Mouse (Mus musculus) embryo, embryonic 11.5 days (tissue): ENCODE measurements around the gene Olfr56.

ENCODE experiments used
- DNase-seq: peaks from one replicate; pipeline ENCODE4 v3.0.0-alpha.2; 2012; ENCODE audit warnings: low read depth, low spot score

Olfr56 gene

GRCm38 (mm10) chr11:49092053-49092586 lies 113.4 kb downstream of the Olfr56 start:
- no peak for DNase-seq

- DNase-seq, result no peak
Measured at GRCm38 (mm10) chr11:49092786-49093185, 114.1 kb downstream of the Olfr56 start.

DNA sequence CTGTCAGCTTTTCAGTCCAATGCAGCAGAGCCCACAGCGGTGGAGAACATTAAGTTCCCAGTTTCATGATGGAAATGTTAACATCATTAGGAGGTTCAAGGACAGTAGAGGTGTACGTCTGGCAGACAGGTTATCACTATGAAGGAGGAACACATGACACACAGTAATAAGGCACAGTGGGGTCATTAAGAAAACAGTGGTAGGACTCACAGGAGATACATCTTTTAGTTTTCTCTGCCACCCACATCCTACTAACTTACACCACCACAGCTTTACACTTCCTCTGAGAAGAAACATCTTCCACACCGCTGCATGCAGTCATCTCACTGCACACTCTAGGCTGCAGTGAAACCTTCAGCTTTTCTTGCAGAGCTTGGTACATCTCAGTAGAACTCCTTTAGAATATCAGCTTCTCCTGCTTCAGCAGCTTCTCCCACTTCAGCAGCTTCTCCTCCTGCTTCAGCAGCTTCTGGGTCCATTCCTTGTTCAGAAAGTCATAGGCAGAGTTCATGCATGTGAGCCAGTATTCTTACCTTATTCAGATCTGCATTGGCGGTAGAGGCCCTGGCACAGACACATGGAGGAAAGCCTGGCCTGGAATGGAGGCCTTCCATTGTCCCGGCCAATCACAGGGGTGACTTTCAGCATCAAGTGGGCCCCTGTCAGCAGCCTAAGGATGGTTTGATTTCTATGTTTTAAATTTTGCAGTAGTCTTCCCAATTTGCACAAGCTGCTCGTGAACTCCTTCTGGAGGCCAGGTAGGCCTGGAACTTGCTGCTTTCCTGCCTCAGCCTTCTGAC lies 115.4 kb downstream of the Olfr56 start:
- DNase-seq, result no peak

DNA sequence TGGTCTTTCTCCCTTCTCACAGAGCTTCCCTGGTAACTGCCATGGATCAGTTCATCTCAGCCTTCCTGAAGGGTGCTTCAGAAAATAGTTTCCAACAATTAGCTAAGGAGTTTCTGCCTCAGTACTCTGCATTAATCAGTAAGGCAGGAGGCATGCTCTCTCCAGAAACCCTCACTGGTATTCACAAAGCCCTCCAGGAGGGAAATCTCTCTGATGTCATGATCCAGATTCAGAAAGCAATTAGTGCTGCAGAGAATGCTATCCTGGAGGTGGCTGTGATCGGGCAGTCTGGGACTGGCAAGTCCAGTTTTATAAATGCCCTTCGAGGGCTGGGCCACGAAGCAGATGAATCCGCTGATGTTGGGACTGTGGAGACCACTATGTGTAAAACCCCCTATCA lies 116.7 kb downstream of the Olfr56 start:
- no peak for DNase-seq

GRCm38 (mm10) chr11:49100409-49100808 lies 121.7 kb downstream of the Olfr56 start:
- DNase-seq, result no peak

DNA sequence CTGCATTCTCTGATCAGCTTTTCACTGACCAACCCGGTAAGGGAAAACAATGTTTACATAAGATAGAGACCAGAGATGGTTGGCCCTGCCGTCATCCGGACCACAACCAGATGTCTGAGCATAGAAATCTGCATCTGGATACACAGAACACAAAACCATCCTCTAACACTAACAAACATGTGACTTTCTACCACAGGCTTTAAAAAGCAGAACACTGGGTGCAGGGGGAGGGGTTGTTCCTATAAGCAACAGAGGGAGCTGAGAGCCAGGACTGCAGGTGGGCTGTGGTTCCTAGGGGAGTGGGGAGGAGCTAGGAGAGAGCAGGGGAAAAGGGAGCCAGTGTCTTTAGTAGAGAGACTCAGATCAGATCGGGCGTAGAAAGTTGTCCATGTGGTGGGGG lies 122.8 kb downstream of the Olfr56 start:
- DNase-seq, result no peak

DNA sequence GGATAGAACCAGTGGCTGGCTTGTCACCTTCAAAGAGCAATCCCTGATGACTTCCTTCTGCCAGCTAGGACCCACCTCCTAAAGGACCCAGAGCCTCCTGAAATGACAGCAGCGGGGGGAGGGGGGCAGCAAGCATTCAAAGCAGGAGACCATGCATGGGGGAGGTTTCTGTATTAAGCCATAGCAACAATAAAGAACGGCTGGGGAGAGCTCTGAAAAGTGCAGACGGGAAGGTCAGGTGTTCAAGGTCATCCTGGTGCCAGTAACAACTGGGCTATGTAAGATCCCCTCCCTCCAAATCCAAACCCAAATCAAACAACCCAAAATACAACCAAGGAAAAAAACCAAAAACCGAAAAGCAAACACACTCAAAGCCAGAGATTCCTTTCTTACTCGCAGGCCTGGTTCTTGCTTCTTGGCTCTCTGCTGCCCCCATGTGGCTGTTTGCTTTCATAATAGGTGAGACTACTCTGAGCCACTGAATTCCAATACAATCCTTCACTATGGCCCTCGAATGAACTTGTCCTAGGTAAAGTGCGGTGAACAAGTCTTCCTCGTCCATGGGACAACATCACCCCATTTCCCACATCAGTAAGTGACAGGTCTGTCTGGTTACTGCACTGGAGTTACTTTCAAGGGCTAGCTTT lies 124.5 kb downstream of the Olfr56 start:
- peak; percentile 78 for DNase-seq

GRCm38 (mm10) chr11:49105752-49106151 lies 127.1 kb downstream of the Olfr56 start:
- DNase-seq, result no peak

DNA sequence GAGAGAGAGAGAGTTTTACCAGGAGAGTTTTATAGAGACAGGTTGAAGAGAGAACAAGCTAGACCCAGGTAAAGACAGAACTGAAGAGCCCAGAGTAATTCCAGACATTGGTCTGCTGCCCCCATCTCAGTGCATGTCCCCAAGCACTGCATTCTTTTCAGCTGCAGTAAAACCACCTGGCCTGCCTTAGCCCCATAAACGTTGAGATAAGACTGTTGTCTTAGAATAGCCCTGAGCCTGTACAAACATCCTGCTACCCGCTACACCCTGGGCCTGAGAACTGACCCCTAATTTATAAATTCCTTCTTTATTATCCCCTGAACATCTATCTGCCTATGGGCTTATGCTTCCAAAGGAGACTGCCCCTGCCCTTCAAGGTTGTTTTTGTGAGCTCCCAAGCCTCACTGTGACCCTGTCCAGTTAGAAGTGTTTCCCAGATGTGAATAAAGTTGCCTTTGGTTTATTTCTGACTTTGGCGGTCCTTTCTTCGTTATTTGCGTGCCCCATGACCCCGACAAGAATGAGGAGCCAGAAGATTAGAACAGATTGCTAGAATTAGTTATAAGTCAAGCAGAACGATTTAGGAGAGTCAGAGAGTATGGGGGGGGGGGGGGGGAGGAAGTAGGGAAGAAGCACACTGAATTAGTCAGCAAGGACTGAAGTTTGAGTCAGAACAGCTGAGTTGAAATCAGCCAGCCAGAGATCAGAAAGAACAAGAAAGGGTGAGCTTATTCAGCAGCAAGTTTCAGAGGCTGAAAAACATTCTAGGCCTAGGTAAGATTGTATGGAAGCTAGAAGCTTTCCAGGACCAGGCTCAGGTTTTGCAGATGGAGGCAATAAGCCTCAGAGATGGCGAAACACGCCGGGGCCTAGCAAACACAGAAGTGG lies 129.2 kb downstream of the Olfr56 start:
- no peak for DNase-seq

GRCm38 (mm10) chr11:49108833-49109232 lies 130.1 kb downstream of the Olfr56 start:
- peak; percentile 17 for DNase-seq

DNA sequence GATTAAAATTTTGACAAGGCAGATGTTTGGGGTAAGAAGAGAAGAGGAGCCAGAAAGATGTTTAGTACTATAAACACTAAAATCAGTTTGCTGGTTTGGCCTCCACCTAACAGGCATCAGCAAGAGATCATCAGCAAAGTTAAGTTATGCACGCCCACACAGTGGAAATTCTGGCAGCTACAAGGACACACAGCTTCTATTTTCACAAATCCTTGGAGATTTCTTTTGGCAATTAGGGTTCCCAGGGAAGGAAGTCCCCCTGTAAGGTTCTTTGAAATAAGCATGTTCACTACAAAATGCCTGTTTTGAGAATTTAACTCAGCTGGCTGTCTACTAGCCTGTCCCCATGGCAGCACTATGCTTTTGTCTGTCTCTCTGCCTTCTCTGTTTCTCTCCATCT lies 132.3 kb downstream of the Olfr56 start:
- DNase-seq, result no peak

DNA sequence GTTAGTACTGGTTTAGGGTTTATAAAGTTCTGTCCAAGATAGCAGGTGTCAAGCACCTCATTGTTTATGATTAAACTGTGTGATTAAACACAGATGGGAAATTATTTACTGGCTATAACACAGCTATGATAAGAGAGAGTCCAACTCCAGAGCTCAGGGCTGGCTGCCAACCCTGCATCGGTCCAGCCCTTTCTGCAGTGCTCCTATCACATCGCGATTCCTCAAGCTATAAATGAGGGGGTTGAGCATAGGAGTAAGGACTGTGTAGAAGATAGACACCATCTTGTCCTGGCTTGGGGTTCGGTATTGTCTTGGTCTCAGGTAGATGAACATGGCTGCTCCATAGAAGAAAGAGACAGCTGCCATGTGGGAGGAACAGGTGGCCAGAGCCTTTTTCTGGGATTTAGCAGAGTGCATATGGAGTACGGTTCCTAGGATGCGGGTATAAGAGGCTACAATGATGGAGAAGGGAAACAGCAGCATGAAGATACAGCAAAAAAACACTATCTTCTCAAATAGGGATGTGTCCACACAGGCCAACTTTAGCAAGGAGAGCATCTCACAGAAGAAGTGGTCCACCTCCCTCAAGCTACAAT lies 134.0 kb downstream of the Olfr56 start:
- no peak for DNase-seq

DNA sequence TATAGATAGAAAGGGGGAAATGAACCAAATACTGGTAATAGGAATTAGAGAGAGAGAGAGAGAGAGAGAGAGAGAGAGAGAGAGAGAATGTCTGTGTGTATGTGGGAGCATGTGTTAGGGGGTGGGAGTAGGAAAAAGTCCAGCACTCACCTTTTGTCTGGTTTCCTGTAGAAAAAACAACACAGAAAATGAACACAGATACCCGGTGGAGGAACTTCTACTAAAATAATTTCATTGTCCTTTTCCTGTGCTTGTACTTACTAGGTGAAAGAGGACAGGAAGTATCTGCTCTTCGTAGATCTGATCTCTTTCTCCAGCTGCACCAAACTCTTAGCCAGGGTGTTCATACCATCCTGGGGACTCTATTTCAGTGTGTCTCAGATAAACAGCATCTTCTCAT lies 135.5 kb downstream of the Olfr56 start:
- no peak for DNase-seq

- DNase-seq, result no peak
Measured at GRCm38 (mm10) chr11:49114774-49115173, 136.1 kb downstream of the Olfr56 start, which contains the start of gene Olfr1396. Gene Olfr1396, minus strand, starts transcription at chr11:49114874.

GRCm38 (mm10) chr11:49119635-49120034 lies 140.9 kb downstream of the Olfr56 start:
- DNase-seq, result no peak

DNA sequence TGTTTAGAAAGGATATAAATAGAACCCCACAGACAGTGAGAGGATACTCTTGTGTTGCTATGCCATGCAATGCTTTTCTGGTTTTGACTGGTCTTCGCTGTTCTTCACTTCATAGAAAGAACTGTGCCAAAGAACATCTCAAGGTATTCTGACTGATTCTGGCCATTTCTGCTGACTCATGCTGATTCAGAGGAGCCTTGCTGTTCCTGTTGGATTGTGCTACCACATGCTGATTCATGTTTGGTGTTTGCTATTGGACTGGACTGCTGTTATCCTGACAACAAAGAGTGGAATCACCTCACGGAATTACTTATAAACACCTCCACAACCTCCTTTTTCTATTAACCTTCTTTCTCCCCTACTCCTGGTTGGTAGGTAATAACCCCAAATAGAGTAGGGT lies 145.5 kb downstream of the Olfr56 start:
- DNase-seq, result no peak

GRCm38 (mm10) chr11:49141974-49142373 lies 163.3 kb downstream of the Olfr56 start, which contains the start of gene Olfr1395:
Gene Olfr1395, plus strand, starts transcription at chr11:49142274.
- DNase-seq, result no peak

GRCm38 (mm10) chr11:49154077-49154476 lies 175.4 kb downstream of the Olfr56 start, which contains the start of gene Olfr1394:
Gene Olfr1394, plus strand, starts transcription at chr11:49154377.
- no peak for DNase-seq

- DNase-seq, result no peak
Measured at GRCm38 (mm10) chr11:49156821-49157814, 178.4 kb downstream of the Olfr56 start.
